Mouse (Mus musculus): ENCODE data around the gene Olfr1395. TPM values are rescaled to one million over a fixed set of nuclear protein-coding genes. Genes with fewer than 3 reads are reported as not detected.
"Not testable (repeated sequence)": the region's sequence is repeated elsewhere in the genome, so short reads cannot be mapped to it uniquely, and the experiment has no call there.

Olfr1395 gene
- polyA plus RNA-seq, 1 experiment from 2014 or later: not detected

DNA sequence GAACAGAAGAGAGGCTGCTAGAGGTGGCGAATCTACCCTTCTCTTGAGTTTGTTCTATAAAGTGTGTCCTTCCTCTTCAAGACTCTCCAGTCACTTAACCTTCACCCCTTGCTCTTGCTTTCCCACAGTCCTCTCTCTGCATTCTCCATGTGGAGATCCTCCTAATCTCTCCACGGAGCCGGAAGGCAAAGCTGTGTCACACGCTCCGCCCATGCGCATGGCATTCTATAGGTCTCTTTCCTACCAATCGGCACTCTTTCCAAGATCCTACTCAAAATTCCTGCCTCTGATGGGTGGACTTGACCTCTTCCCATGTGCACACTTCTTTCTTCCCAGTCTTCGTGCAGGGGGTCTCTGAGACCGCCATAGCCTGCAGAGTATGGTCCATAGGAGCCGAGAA, 45.6 kb downstream of the Olfr1395 start:
- H3K36me3 ChIP-seq (ENCODE audit: control insufficient read depth, insufficient read depth): no peaks in the 10 kb centered on the region
- no peak overlapping the region for H3K4me2 ChIP-seq (ENCODE audit: low read depth, low read length)
- H3K4me1 ChIP-seq (ENCODE audit: control insufficient read depth, insufficient read depth, low read length): no peaks in the 10 kb centered on the region
- H3K9ac ChIP-seq (ENCODE audit: low read length): no peak overlapping the region
- no peak for ATAC-seq (replicated peaks; ENCODE audit: extremely low read depth, insufficient read depth, low FRiP score)
- peak overlapping the region; percentile 40 for H3K27ac ChIP-seq (ENCODE audit: low read length)
- WGBS: 63% methylated on average over 10 of the region's 10 CpGs
- no peaks in the 10 kb centered on the region for H3K9me3 ChIP-seq (replicated peaks; ENCODE audit: control insufficient read depth, low read length)
- H3K4me3 ChIP-seq (ENCODE audit: low read length): no peak overlapping the region
- no peaks in the 10 kb centered on the region for H3K27me3 ChIP-seq (ENCODE audit: control insufficient read depth, insufficient read depth, low read length)

DNA sequence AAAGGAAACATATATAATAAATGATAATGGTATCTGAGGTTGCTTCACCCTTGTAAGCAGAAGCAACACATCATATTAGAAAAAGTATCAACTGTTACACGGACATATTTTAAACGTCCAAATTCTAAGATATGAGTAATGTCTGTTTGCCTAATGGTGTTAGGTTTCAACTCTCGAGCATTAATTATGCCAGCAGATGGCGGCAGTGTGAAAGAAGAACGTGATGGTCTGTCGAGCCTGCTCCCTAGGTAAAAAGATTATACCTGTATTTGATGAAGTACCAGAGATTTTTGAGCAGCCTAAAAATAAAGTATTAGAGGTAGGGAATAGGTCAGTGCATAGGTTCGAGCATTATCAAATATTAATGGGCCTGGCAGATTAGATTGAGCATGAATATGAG, 47.7 kb downstream of the Olfr1395 start:
- Histone ChIP-seq H3K36me3 (ENCODE audit: control insufficient read depth, insufficient read depth) (no peaks in the 10 kb centered on the region), H3K4me2 (ENCODE audit: low read depth, low read length) (no peak overlapping the region), H3K27me3 (ENCODE audit: control insufficient read depth, insufficient read depth, low read length) (no peaks in the 10 kb centered on the region), H3K9ac (ENCODE audit: low read length) (no peak overlapping the region), H3K4me3 (ENCODE audit: low read length) (no peak overlapping the region), H3K27ac (ENCODE audit: low read length) (no peak overlapping the region), H3K4me1 (ENCODE audit: control insufficient read depth, insufficient read depth, low read length) (no peaks in the 10 kb centered on the region), H3K9me3 (replicated peaks; ENCODE audit: control insufficient read depth, low read length) (no peaks in the 10 kb centered on the region)
- no peak for ATAC-seq (replicated peaks; ENCODE audit: extremely low read depth, insufficient read depth, low FRiP score)
- 2% methylated on average over 7 of the region's 7 CpGs for WGBS

DNA sequence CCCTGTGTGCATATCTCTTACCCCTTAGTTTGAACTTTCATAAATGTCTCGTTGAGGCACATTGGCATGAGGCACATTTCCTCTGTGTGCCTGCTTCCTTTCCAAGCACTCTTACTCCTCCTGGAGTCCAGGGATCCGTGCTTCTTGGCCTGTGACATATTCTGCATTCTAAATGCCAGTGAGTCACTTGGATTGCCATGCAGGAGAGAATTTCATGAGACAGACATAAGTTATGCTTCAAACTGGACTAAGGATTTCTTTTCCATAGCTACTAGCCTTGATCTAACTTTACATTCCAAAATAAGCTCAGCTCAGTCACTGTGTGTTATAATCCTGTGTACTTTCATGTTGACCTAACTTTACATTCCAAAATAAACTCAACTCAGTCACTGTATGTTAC, 49.0 kb downstream of the Olfr1395 start:
- Histone ChIP-seq H3K4me2 (ENCODE audit: low read depth, low read length) (no peak overlapping the region), H3K4me3 (ENCODE audit: low read length) (no peak overlapping the region), H3K9ac (ENCODE audit: low read length) (no peak overlapping the region), H3K27ac (ENCODE audit: low read length) (no peak overlapping the region), H3K36me3 (ENCODE audit: control insufficient read depth, insufficient read depth) (no peaks in the 10 kb centered on the region), H3K4me1 (ENCODE audit: control insufficient read depth, insufficient read depth, low read length) (no peaks in the 10 kb centered on the region), H3K27me3 (ENCODE audit: control insufficient read depth, insufficient read depth, low read length) (no peaks in the 10 kb centered on the region), H3K9me3 (replicated peaks; ENCODE audit: control insufficient read depth, low read length) (no peaks in the 10 kb centered on the region)
- WGBS: 37% methylated on average over 2 of the region's 2 CpGs
- ATAC-seq (replicated peaks; ENCODE audit: extremely low read depth, insufficient read depth, low FRiP score): no peak

DNA sequence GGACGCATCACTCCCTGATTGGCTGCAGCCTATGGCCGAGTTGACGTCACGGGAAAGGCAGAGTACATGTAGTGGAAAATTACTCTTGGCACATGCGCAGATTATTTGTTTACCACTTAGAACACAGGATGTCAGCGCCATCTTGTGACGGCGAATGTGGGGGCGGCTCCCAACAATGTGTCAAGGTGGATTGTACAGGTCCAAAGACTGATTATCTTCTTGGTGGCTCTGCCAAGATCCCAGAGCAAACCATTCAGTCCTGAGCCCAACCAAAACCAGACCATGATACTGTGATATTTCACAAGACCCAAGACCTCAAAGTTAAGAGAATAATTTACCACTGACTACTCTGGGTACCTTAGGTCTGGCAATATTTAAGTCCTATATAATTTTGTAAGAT, 52.7 kb downstream of the Olfr1395 start:
- not testable (repeated sequence) for H3K9ac ChIP-seq (ENCODE audit: low read length); H3K4me2 ChIP-seq (ENCODE audit: low read depth, low read length); H3K27me3 ChIP-seq (ENCODE audit: control insufficient read depth, insufficient read depth, low read length); H3K36me3 ChIP-seq (ENCODE audit: control insufficient read depth, insufficient read depth); H3K4me3 ChIP-seq (ENCODE audit: low read length); H3K4me1 ChIP-seq (ENCODE audit: control insufficient read depth, insufficient read depth, low read length); H3K27ac ChIP-seq (ENCODE audit: low read length); ATAC-seq (replicated peaks; ENCODE audit: extremely low read depth, insufficient read depth, low FRiP score); H3K9me3 ChIP-seq (replicated peaks; ENCODE audit: control insufficient read depth, low read length)
- WGBS: 88% methylated on average over 9 of the region's 9 CpGs

DNA sequence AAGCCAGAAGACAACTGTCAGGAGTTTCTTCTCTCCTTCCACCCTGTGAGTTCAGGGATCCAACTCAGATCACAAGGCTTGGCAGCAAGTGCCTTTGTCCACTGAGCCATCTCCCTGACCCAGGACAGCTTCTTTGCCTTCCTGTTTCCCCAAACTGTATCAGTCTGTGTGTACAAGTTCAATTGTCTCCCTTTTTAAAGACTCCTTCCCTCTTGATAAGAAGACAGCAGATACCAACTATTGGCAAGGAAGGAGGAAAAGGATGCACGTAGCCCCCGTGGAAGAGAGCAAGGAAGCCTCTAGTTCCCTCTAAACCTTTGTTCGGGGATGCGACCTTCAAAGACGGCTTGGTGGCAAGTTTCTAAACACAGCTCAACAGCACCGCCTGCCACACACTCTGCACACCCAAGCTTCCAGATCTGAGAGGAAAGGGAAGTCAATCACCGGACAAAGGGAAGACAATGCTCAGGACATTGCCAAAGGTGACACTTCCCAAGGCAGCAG, 53.8 kb downstream of the Olfr1395 start:
- H3K4me1 ChIP-seq (ENCODE audit: control insufficient read depth, insufficient read depth, low read length): no peaks in the 10 kb centered on the region; the same call in 1 of the 2 replicates
- no peaks in the 10 kb centered on the region for H3K36me3 ChIP-seq (ENCODE audit: control insufficient read depth, insufficient read depth)
- WGBS: 53% methylated on average over 7 of the region's 7 CpGs
- H3K4me3 ChIP-seq (ENCODE audit: low read length): no peak overlapping the region
- H3K9me3 ChIP-seq (replicated peaks; ENCODE audit: control insufficient read depth, low read length): no peaks in the 10 kb centered on the region
- H3K4me2 ChIP-seq (ENCODE audit: low read depth, low read length): peak overlapping the region; percentile 27; the same call in 1 of the 2 replicates
- peak; percentile 41; the same call in 1 of the 2 replicates for ATAC-seq (replicated peaks; ENCODE audit: extremely low read depth, insufficient read depth, low FRiP score)
- no peak overlapping the region for H3K9ac ChIP-seq (ENCODE audit: low read length)
- H3K27me3 ChIP-seq (ENCODE audit: control insufficient read depth, insufficient read depth, low read length): no peaks in the 10 kb centered on the region
- peak overlapping the region; percentile 69 for H3K27ac ChIP-seq (ENCODE audit: low read length)

Other genes with a start within 250 kb of the Olfr1395 start
- gene Gm5431, start 240.1 kb upstream of the Olfr1395 start, polyA plus RNA-seq (2015; fragmentation: Nextera tagmentation; extraction: Ambion mirVana): 0.15 and 0.28 TPM in 2 replicates
- 2.7 and 10.4 TPM in 2 replicates for gene Psme2b, start 196.1 kb upstream of the Olfr1395 start, polyA plus RNA-seq (2015; fragmentation: Nextera tagmentation; extraction: Ambion mirVana)
- gene Olfr56, start 163.4 kb upstream of the Olfr1395 start, polyA plus RNA-seq (2015; fragmentation: Nextera tagmentation; extraction: Ambion mirVana): 0.07 TPM in 1 of 2 replicates, not detected in the other
- gene 9930111J21Rik1, start 162.9 kb upstream of the Olfr1395 start, polyA plus RNA-seq (2015; fragmentation: Nextera tagmentation; extraction: Ambion mirVana): 0.39 and 0.74 TPM in 2 replicates
- gene Gm12185, start 150.0 kb upstream of the Olfr1395 start, polyA plus RNA-seq (2015; fragmentation: Nextera tagmentation; extraction: Ambion mirVana): 0.10 and 0.13 TPM in 2 replicates
- gene Tgtp1, start 148.1 kb upstream of the Olfr1395 start, polyA plus RNA-seq (2015; fragmentation: Nextera tagmentation; extraction: Ambion mirVana): 2.2 and 6.3 TPM in 2 replicates
- 0.87 and 1.2 TPM in 2 replicates for gene 9930111J21Rik2, start 91.0 kb upstream of the Olfr1395 start, polyA plus RNA-seq (2015; fragmentation: Nextera tagmentation; extraction: Ambion mirVana)
- 3.8 and 8.0 TPM in 2 replicates for gene Tgtp2, start 78.1 kb upstream of the Olfr1395 start, polyA plus RNA-seq (2015; fragmentation: Nextera tagmentation; extraction: Ambion mirVana)
- gene Ifi47, start 65.7 kb upstream of the Olfr1395 start, polyA plus RNA-seq (2015; fragmentation: Nextera tagmentation; extraction: Ambion mirVana): 3.6 and 7.6 TPM in 2 replicates
- 0.10 and 0.18 TPM in 2 replicates for gene Olfr1396, start 27.4 kb upstream of the Olfr1395 start, polyA plus RNA-seq (2015; fragmentation: Nextera tagmentation; extraction: Ambion mirVana)
- gene Olfr1394, start 12.1 kb downstream of the Olfr1395 start, polyA plus RNA-seq (2015; fragmentation: Nextera tagmentation; extraction: Ambion mirVana): not detected in 2 replicates
- 6.4 and 8.0 TPM in 2 replicates for gene Btnl9, start 44.9 kb downstream of the Olfr1395 start, polyA plus RNA-seq (2015; fragmentation: Nextera tagmentation; extraction: Ambion mirVana)
- 28.3 and 30.0 TPM in 2 replicates for gene Zfp62, start 61.0 kb downstream of the Olfr1395 start, polyA plus RNA-seq (2015; fragmentation: Nextera tagmentation; extraction: Ambion mirVana)
- gene Mgat1, start 101.9 kb downstream of the Olfr1395 start, polyA plus RNA-seq (2015; fragmentation: Nextera tagmentation; extraction: Ambion mirVana): 57.4 and 61.4 TPM in 2 replicates
- gene Olfr1393, start 136.0 kb downstream of the Olfr1395 start, polyA plus RNA-seq (2015; fragmentation: Nextera tagmentation; extraction: Ambion mirVana): 0.15 and 0.17 TPM in 2 replicates
- not detected in 2 replicates for gene Olfr1392, start 143.0 kb downstream of the Olfr1395 start, polyA plus RNA-seq (2015; fragmentation: Nextera tagmentation; extraction: Ambion mirVana)
- gene Olfr10, start 162.5 kb downstream of the Olfr1395 start, polyA plus RNA-seq (2015; fragmentation: Nextera tagmentation; extraction: Ambion mirVana): not detected in 2 replicates
- not detected in 2 replicates for gene Olfr1391, start 180.5 kb downstream of the Olfr1395 start, polyA plus RNA-seq (2015; fragmentation: Nextera tagmentation; extraction: Ambion mirVana)
- gene Olfr1390, start 192.9 kb downstream of the Olfr1395 start, polyA plus RNA-seq (2015; fragmentation: Nextera tagmentation; extraction: Ambion mirVana): not detected in 2 replicates